Mouse (Mus musculus) ovary, postnatal 36 days (tissue): Measurements from ENCODE around the gene Pla2g3.
A peak's percentile ranks its signal among the peaks of the same experiment; 100 is the strongest.

Experiments used
- DNase-seq: peaks from one replicate; pipeline ENCODE4 v3.0.0; 2022; ENCODE audit warnings: low spot score, mixed read lengths

The Pla2g3 gene

GRCm38 (mm10) chr11:3494857-3495256 is 6.8 kb downstream of the Pla2g3 start:
- no peak for DNase-seq

GRCm38 (mm10) chr11:3495496-3495895 is 7.4 kb downstream of the Pla2g3 start:
- DNase-seq, result no peak

GRCm38 (mm10) chr11:3496756-3497155 is 8.7 kb downstream of the Pla2g3 start:
- DNase-seq, result no peak

GRCm38 (mm10) chr11:3497296-3497695 is 9.2 kb downstream of the Pla2g3 start:
- no peak for DNase-seq

GRCm38 (mm10) chr11:3502057-3502456 is 14.0 kb downstream of the Pla2g3 start:
- no peak for DNase-seq

- DNase-seq, result no peak
Measured at GRCm38 (mm10) chr11:3502459-3503072, 14.5 kb downstream of the Pla2g3 start.

- DNase-seq, result no peak
Measured at GRCm38 (mm10) chr11:3503755-3504693, 15.9 kb downstream of the Pla2g3 start.

- DNase-seq, result no peak
Measured at GRCm38 (mm10) chr11:3508226-3508625, 20.1 kb downstream of the Pla2g3 start.

- no peak for DNase-seq
Measured at GRCm38 (mm10) chr11:3509181-3510085, 21.3 kb downstream of the Pla2g3 start.

GRCm38 (mm10) chr11:3510321-3510720 is 22.2 kb downstream of the Pla2g3 start:
- no peak for DNase-seq

- no peak for DNase-seq
Measured at GRCm38 (mm10) chr11:3513291-3513690, 25.2 kb downstream of the Pla2g3 start.

- peak; percentile 85 for DNase-seq
Measured at GRCm38 (mm10) chr11:3514529-3515054, 26.5 kb downstream of the Pla2g3 start, which contains the start of gene Selenom. Selenom (plus strand) TSS chr11:3514684.

GRCm38 (mm10) chr11:3515216-3515615 is 27.1 kb downstream of the Pla2g3 start:
- DNase-seq, result no peak

GRCm38 (mm10) chr11:3515637-3516036 is 27.6 kb downstream of the Pla2g3 start:
- no peak for DNase-seq

GRCm38 (mm10) chr11:3516121-3516520 is 28.0 kb downstream of the Pla2g3 start:
- DNase-seq, result no peak

GRCm38 (mm10) chr11:3516859-3517845 is 29.1 kb downstream of the Pla2g3 start:
- no peak for DNase-seq

- peak; percentile 3 for DNase-seq
Measured at GRCm38 (mm10) chr11:3517846-3518732, 30.0 kb downstream of the Pla2g3 start.

- DNase-seq, result no peak
Measured at GRCm38 (mm10) chr11:3519051-3519726, 31.1 kb downstream of the Pla2g3 start.
